Mouse (Mus musculus): ENCODE results near the gene Gm20831. TPM values are rescaled to one million over a fixed set of nuclear protein-coding genes. Genes with fewer than 3 reads are reported as not detected.
"Not testable (repeated sequence)": the region's sequence is repeated elsewhere in the genome, so short reads cannot be mapped to it uniquely, and the experiment has no call there.

The Gm20831 gene
- total RNA-seq (2021): not detected
- long read RNA-seq, experiment 1: 0 reads
- long read RNA-seq, experiment 2: 0 reads

DNA sequence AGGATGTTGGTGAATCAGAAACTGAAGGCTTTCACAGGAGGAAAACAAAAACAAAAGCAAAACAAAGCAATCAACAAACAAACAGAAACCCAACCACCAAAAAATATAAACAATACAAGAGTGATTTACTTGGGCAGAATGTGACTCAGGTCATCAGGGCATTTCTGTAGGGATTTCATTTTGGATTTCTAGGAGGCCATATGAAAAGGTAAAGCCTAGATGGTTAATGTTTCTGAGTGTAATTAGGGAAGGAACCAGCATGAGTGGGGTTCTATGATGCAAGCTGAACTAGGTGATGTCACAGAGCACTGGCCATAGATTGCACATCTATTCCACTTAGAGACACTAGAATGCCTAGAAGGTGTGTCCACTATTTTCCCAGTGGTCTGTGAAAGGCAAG, at the start of gene Gm20831, which contains the start of gene Gm20772:
Gene Gm20831, plus strand, starts transcription at position 301 of the 400 bp plus-strand sequence.
Gene Gm20772, plus strand, starts transcription at position 301 of the 400 bp plus-strand sequence.
- H3K4me3 ChIP-seq; DNase-seq (ENCODE audit: extremely low spot score in 1 of 2, low spot score in 2 of 2); H3K27ac ChIP-seq; intact Hi-C loops (cut with DNase I): not testable (repeated sequence)

DNA sequence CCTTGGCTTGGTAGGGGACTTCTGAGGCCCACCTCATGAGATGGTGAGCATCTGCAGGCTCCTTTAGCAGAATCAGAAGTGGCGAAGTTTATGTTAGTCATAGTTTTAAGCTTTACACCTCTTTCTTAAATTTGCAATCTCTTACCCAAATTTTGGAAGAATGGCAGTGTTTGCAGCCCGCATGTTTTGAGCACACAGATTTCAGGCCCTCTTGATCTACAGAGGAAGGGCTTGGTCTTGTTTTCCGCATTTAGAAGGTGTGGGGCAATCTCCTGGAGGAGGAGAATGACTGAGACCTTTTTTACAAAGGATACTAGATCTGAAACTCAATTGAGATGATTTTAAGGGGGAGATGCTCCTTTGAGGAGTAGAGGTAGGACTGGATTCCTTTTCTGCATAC, 28.4 kb upstream of the Gm20831 start, which contains the start of gene Gm21904:
Gene Gm21904, minus strand, starts transcription at position 101 of the 400 bp plus-strand sequence.
- intact Hi-C loops (cut with DNase I); H3K27ac ChIP-seq; DNase-seq (ENCODE audit: extremely low spot score in 1 of 2, low spot score in 2 of 2); H3K4me3 ChIP-seq: not testable (repeated sequence)

DNA sequence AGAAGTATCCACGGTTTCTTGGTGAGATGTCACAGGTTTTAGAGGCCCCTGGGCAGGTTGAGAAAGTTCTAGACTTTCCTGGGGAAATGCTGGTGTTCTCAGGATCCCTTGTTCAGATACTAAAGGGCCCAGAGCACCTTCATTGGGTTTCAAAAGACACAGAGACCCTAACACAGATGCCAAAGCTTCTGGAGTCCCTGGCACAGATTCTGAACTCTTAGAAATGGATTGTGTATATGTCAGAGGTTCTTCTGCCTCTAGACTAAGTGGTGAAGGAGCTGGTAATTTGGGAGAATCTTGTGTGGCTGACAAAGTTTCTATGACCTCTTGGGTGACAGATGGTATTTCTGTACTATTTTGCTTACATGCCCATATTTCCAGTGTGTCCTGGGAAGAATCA, 62.7 kb downstream of the Gm20831 start, which contains the start of gene Srsy:
Gene Srsy, minus strand, starts transcription at position 101 of the 400 bp plus-strand sequence.
- intact Hi-C loops (cut with DNase I); H3K27ac ChIP-seq; DNase-seq (ENCODE audit: extremely low spot score in 1 of 2, low spot score in 2 of 2); H3K4me3 ChIP-seq: not testable (repeated sequence)

Other genes with a start within 250 kb of the Gm20831 start
- gene Gm21904, start 28.5 kb upstream of the Gm20831 start, total RNA-seq (2021): not detected
- gene Gm20772, start within 50 bp of the Gm20831 start, total RNA-seq (2021): not detected
- not detected for gene Srsy, start 62.6 kb downstream of the Gm20831 start, total RNA-seq (2021)
- not detected for gene Gm21764, start 187.1 kb downstream of the Gm20831 start, total RNA-seq (2021)
- gene Ssty1, start 214.4 kb downstream of the Gm20831 start, total RNA-seq (2021): not detected